25 mouse cellular contexts compared by ENCODE assay signal in genomic region chr10:14445590-14446291, GRCm38 (mm10).
A peak's percentile ranks its signal among the peaks of the same experiment; 100 is the strongest.
DNase-seq lines count a peak whose midpoint lies in the region; ATAC-seq and TF ChIP-seq lines count a peak whose summit lies in the region.
"Had no signal": no experiment of that assay in that cellular context is flagged by ENCODE, and none has a peak within 500 bp of the region (broad histone marks: within the 10 kb centered on the region; RNA-seq: fewer than 3 reads in every experiment).

No protein-coding gene starts in this region.

- no peak for DNase-seq in liver, postnatal 0 days
- no peak for DNase-seq in gastrocnemius, postnatal 14 days
- DNase-seq in layer of hippocampus, adult 9-11 months, result no peak
- DNase-seq: adrenal gland, adult 2 months; cerebellum, adult 11-12 months; cerebellum, postnatal 10 days; gastrocnemius, adult 2 months; heart, adult 18-20 months; heart, postnatal 14 days; kidney, postnatal 25 days; lung, adult 2 months; right cerebral cortex, postnatal 14 days; thymus, postnatal 25 days had no signal

- H3K9me3 ChIP-seq in erythroblast, embryonic 14.5 days (ENCODE audit: control insufficient read depth, low read length), result no peaks in the 10 kb centered on the region
- no peaks in the 10 kb centered on the region for H3K9me3 ChIP-seq in liver, postnatal 0 days (ENCODE audit: low read length)
- H3K9me3 ChIP-seq: embryonic facial prominence, embryonic 12.5 days; heart, embryonic 12.5 days; limb, embryonic 12.5 days; midbrain, embryonic 10.5 days; neural tube, embryonic 15.5 days had no signal

- no peaks in the 10 kb centered on the region for H3K36me3 ChIP-seq in erythroblast, embryonic 14.5 days (ENCODE audit: control insufficient read depth)
- H3K36me3 ChIP-seq in liver, postnatal 0 days (replicated peaks; ENCODE audit: insufficient read depth, low read length), result no peaks in the 10 kb centered on the region
- H3K36me3 ChIP-seq: embryonic facial prominence, embryonic 12.5 days; limb, embryonic 12.5 days; midbrain, embryonic 10.5 days; neural tube, embryonic 15.5 days had no signal

- no peaks in the 10 kb centered on the region for H3K27me3 ChIP-seq in erythroblast, embryonic 14.5 days (ENCODE audit: control insufficient read depth)
- H3K27me3 ChIP-seq in liver, postnatal 0 days (ENCODE audit: insufficient read depth, low read length), result no peaks in the 10 kb centered on the region
- H3K27me3 ChIP-seq: embryonic facial prominence, embryonic 12.5 days; heart, embryonic 12.5 days; limb, embryonic 12.5 days; neural tube, embryonic 15.5 days had no signal

- peaks cover 5% of the 10 kb centered on the region for H3K4me1 ChIP-seq in erythroblast, embryonic 14.5 days (ENCODE audit: control insufficient read depth)
- no peaks in the 10 kb centered on the region for H3K4me1 ChIP-seq in liver, postnatal 0 days (ENCODE audit: insufficient read depth)
- H3K4me1 ChIP-seq: embryonic facial prominence, embryonic 12.5 days; heart, embryonic 12.5 days; limb, embryonic 12.5 days; midbrain, embryonic 10.5 days; neural tube, embryonic 15.5 days had no signal

- ATAC-seq in erythroblast, adult 5-6 weeks (replicated peaks; ENCODE audit: low FRiP score, poor library complexity, severe bottlenecking), result no peak
- ATAC-seq in granulocyte monocyte progenitor cell, adult 5-6 weeks (replicated peaks; ENCODE audit: poor library complexity, severe bottlenecking), result peak; percentile 37; the same call in 1 of the 2 replicates
- ATAC-seq in liver, postnatal 0 days, result 0 out of 2 replicates have a peak, but pooled peaks have one; percentile 27
- no peak for ATAC-seq in monocyte, adult 5-6 weeks (replicated peaks; ENCODE audit: insufficient number of reproducible peaks, low FRiP score, low TSS enrichment, poor library complexity, severe bottlenecking)
- ATAC-seq: forebrain, embryonic 14.5 days; hindbrain, postnatal 0 days; intestine, postnatal 0 days had no signal

- no peak overlapping the region for H3K27ac ChIP-seq in liver, postnatal 0 days (ENCODE audit: low read depth)
- H3K27ac ChIP-seq: embryonic facial prominence, embryonic 12.5 days; gastrocnemius, adult 2 months; hindbrain, postnatal 0 days; limb, embryonic 12.5 days; midbrain, embryonic 10.5 days; neural tube, embryonic 15.5 days had no signal

- WGBS in liver, postnatal 0 days (ENCODE audit: insufficient replicate concordance), result 36% methylated on average over 12 of the region's 12 CpGs

- H3K4me2 ChIP-seq in liver, postnatal 0 days (ENCODE audit: low read depth, low read length), result peak overlapping the region; percentile 30
- H3K4me2 ChIP-seq: embryonic facial prominence, embryonic 12.5 days; heart, embryonic 12.5 days; limb, embryonic 12.5 days; neural tube, embryonic 15.5 days had no signal

- intact Hi-C loops in gastrocnemius, postnatal 14 days (cut with DNase I; ENCODE audit: low total_unique reads), result loop anchor here (5.0 kb wide), 1 partner anchor 262 kb away; the partner anchor contains the start of genes Nmbr and Vta1

- no peak for TF ChIP-seq CTCF in liver, postnatal 0 days (IDR thresholded peaks at IDR 0.05; ENCODE audit: low read depth)

- H3K9ac ChIP-seq in liver, postnatal 0 days (replicated peaks), result no peak overlapping the region
- H3K9ac ChIP-seq: embryonic facial prominence, embryonic 12.5 days; heart, embryonic 12.5 days; limb, embryonic 12.5 days; neural tube, embryonic 15.5 days had no signal

- peak overlapping the region; percentile 36 for H3K4me3 ChIP-seq in erythroblast, embryonic 14.5 days (replicated peaks)
- no peak overlapping the region for H3K4me3 ChIP-seq in liver, postnatal 0 days (ENCODE audit: low read depth, low read length)
- H3K4me3 ChIP-seq: embryonic facial prominence, embryonic 12.5 days; gastrocnemius, adult 2 months; heart, embryonic 12.5 days; limb, embryonic 12.5 days; midbrain, embryonic 10.5 days; neural tube, embryonic 15.5 days had no signal

- peak; percentile 83 for TF ChIP-seq EP300 in liver, postnatal 0 days (IDR thresholded peaks at IDR 0.05; ENCODE audit: low read depth)

Comparison
In these comparisons a context has a peak if more than half of its experiments do, and no peak if none do; other contexts are left out.
1. ATAC-seq: peak in granulocyte monocyte progenitor cell, adult 5-6 weeks (single experiment) and liver, postnatal 0 days (single experiment); none in erythroblast, adult 5-6 weeks (single experiment) and monocyte, adult 5-6 weeks (single experiment).